Mouse (Mus musculus) thymus, postnatal 0 days (tissue): ENCODE results near the gene Sugct. TPM values are rescaled to one million over a fixed set of nuclear protein-coding genes. Genes with fewer than 3 reads are reported as not detected.
A peak's percentile ranks its signal among the peaks of the same experiment; 100 is the strongest.
"Not testable (repeated sequence)": the region's sequence is repeated elsewhere in the genome, so short reads cannot be mapped to it uniquely, and the experiment has no call there.

ENCODE experiments used
- DNase-seq: peaks from one replicate; pipeline ENCODE4 v3.0.0-alpha.2; 2015; ENCODE audit warnings: low spot score
- polyA plus RNA-seq: library from polyadenylated mRNA; unstranded; fragments of >200 nt; fragmentation: Nextera tagmentation; extraction: Ambion mirVana; gene quantifications from 2 replicates; pipeline ENCODE4 v1.2.1, GENCODE M21; 2015

The Sugct gene
- polyA plus RNA-seq, 1 experiment from 2014 or later = 6.0 TPM

DNA sequence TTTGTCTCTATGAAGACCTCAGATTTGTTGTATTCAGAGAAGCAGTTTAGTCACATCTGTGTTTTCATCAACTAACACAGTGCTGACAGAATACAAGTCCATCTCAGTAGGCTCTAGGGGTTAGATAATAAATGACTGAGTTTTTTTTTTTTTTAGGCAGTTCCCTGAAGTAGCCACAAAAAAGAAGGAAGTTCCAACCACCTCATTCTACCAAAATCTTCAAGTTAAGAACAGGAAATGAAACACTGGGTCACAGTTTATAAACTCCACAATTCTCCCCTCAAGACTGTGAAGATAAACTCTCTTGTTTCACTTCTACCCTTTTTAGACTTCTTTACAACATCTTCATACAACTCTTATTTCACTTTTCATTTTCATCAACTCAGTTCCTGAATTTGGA is 783.1 kb downstream of the Sugct start:
- no peak for DNase-seq

DNA sequence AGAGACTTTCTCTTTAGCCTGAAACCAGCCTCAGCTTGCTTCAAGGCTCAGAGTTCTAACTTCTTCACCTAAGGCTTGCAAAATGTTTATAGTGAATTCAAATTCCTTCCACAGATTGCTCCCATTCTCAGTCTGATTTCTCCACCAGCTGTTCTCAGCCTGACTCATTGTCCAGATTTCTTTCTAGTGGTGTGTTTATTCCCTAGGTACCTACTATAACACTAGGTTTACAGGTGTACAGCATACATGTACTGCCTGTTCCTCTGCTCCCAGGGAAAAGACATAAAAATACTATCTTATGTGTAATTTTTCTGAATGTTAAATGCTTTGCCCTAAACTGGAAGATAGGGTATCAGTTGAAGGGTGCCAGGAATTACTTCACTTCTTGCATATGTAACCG is 788.4 kb downstream of the Sugct start:
- no peak for DNase-seq

- no peak for DNase-seq
These were observed 793.9 kb downstream of the Sugct start for GRCm38 (mm10) chr13:16901424-16901823.

GRCm38 (mm10) chr13:16898084-16898792 is 797.1 kb downstream of the Sugct start:
- DNase-seq = no peak

- DNase-seq = no peak
These were observed 817.3 kb downstream of the Sugct start for GRCm38 (mm10) chr13:16878056-16878455.

GRCm38 (mm10) chr13:16859986-16860385 is 835.4 kb downstream of the Sugct start:
- no peak for DNase-seq

- DNase-seq = no peak
These were observed 848.1 kb downstream of the Sugct start for GRCm38 (mm10) chr13:16847236-16847635.

DNA sequence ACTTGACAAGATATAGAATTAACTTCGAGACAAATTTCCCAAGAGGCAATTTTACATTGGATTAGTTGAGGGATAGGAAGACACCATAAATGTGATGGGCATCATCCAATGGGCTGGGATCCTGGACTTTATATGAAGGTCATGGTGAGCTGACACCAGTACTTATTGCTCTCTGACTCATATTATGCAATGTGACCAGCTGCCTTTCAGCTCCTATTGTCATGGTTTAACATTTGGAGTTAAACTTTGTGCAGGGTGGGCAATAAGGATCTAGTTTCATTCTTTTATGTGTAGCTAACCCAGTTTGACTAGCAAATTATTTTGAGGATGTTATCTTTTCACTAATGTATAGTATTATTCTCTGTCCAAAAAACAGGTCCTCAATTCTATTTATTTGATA is 854.4 kb downstream of the Sugct start:
- no peak for DNase-seq

DNA sequence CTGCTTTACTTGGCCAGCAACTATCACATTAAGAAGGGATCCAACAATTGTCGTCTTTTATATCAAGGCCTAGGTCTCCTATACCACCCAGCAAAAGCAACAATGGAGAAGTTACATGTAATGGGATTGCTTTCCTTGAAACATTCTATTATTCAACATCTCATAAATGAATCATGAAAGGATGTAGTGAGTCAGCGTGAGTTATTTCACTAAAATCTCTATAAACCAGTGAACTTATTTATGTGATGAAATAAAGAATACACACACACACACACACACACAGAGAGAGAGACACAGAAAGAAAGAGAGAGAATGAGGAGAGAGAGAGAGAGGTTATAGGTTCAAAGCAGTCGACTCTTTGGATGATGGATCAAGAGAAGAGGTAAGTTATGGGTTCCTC is 856.9 kb downstream of the Sugct start:
- DNase-seq = no peak

GRCm38 (mm10) chr13:16835111-16835510 is 860.2 kb downstream of the Sugct start:
- DNase-seq = no peak

DNA sequence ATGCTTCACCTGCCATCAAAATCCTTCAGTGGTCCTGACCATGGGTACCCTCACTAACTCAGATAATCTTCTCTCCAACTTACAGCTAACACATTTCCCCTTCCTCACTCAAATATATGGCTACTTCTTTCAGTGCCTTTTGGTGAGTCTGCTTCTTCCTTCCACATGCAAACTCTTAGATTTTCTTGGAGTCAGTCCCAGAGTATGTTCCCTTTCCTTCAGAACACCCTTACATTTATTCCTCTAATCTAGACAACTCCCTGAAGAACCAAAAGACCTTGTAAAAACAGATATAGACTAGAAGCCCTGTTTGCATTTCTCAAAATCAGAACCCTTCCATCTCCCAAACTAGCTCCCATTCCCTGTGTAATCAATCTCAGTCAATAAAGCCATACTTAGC is 862.3 kb downstream of the Sugct start:
- DNase-seq = no peak

- no peak for DNase-seq
These were observed 863.5 kb downstream of the Sugct start for GRCm38 (mm10) chr13:16831840-16832239.

DNA sequence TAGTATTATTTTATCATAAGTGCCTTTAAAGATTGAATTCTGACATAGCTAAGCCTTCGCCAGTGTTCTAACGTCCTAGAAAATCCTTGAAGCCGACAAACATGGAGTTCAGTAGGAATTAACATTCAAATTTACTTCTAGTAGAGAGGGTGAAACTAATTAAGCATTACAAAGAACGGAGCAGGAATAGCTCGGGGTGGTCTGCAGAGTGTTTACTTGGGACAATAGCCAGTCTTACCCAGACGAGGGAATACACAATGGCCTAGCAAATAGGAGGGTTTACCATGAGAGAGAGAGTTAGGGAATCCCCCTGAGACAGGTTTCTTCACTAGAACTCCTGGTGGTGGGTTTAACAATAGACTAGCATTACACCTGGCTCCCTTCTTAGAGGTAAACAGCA is 865.1 kb downstream of the Sugct start:
- not testable (repeated sequence) for DNase-seq

DNA sequence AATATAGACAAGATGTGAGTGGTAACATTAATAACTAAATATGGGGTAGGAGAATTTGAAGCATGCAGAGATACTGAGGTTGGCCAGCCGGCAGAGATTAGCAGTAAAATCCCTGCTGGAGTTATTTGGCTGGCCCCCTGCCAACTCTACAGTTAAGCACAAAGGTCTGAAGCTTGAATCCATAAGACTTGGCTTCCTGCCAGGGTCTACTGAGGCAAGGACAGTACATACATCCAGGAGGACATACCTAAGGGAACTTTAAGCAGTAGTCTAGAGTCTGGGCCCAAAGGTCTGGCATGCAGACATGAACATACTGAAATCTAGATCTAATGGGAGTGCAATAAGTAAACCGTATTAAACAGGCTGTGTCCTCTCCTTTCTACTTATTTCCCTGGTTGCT is 865.8 kb downstream of the Sugct start:
- no peak for DNase-seq

- DNase-seq = no peak
These were observed 869.7 kb downstream of the Sugct start for GRCm38 (mm10) chr13:16825619-16826018.

DNA sequence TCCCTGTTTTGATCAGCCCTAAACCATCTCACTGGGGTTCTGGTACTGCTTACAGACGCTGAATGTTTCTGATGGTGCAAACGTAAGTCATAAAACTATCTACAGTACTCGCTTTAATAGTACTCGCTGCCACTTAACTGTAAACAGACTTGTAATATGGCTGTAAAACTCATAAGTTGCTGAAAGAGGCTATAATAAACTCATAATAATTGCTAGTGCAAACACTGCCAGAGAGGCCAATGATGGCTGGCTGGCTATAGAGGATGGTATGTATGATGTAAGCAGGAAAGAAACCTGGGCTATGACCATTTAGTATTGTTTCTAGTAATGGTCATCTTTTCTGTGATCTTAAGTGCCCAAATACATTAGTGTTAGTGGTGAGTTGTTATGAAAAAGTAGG is 873.6 kb downstream of the Sugct start:
- no peak for DNase-seq

GRCm38 (mm10) chr13:16817471-16817870 is 877.9 kb downstream of the Sugct start:
- no peak for DNase-seq

DNA sequence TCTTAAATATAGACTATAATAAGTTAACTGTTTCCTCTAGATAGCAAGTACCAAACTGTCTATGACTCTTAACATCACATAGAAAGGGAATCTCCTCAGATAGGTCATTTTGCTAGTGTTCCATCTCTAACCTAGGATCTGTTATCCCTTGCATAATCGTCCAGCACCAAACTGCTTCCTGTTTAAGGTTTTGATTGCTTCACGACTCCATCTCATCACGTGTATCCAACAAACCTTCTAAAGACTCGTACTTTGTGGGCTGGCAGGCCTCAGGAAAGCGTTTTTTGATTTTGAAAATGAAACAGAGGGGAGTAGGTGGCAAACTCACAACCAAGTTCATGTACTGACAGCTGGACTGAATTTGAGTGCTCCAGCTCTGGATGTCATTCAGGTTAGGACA is 878.6 kb downstream of the Sugct start:
- peak; percentile 5 for DNase-seq

DNA sequence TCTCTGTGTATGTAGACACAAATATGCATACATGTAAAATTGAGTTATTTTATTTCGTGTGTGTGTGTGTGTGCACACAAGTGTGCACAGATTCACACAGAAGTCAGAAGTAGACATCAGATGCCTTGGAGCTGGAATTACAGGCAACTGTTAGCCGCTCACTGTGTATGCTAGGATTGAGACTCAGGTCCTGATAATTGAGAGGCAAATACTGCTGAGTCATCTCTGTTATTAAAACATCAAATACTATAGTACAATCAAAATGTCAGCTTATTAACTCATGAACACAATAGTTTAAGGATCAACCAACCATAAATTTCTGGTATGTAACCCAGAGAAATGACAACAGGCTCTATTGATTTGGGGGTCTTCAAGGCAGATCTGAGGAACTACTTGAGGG is 883.1 kb downstream of the Sugct start:
- DNase-seq = no peak
